Mouse (Mus musculus): ENCODE results near the gene Ces5a. TPM values are rescaled to one million over a fixed set of nuclear protein-coding genes. Genes with fewer than 3 reads are reported as not detected.

The Ces5a gene
- total and polyA plus RNA-seq, 3 experiments, result not detected

GRCm38 (mm10) chr8:93570186-93570530 lies 34.5 kb upstream of the Ces5a start:
- peaks cover 0 to 10% of the 10 kb centered on the region in 2 experiments; a peak in 2 of 4 replicates for H3K4me1 ChIP-seq (ENCODE audit: control insufficient read depth in 1 of 2, insufficient read depth in 2 of 2)
- TF ChIP-seq MAFK (IDR thresholded peaks at IDR 0.05; ENCODE audit: insufficient replicate concordance, low read length) (no peak), HCFC1 (IDR thresholded peaks at IDR 0.05; ENCODE audit: low read depth, low read length) (no peak), CHD1 (IDR thresholded peaks at IDR 0.05; ENCODE audit: low read depth, low read length) (no peak)
- H3K9me3 ChIP-seq (replicated peaks; ENCODE audit: low read length), result peaks cover 7% of the 10 kb centered on the region
- H3K27ac ChIP-seq (ENCODE audit: insufficient read depth, low read depth), result no peak overlapping the region
- dilution Hi-C loops (cut with MboI; ENCODE audit: extremely low pct_ligation_motif_present, extremely low pct_unique_long_range_greater_than_20kb, low sequenced_read_pairs), result no loop called here
- no peak overlapping the region for H3K4me2 ChIP-seq (ENCODE audit: insufficient read depth, low read depth, poor library complexity, severe bottlenecking)
- DNase-seq (ENCODE audit: extremely low read depth), result no peak
- H3K27me3 ChIP-seq (replicated peaks), result no peaks in the 10 kb centered on the region
- in situ Hi-C loops (cut with MboI; ENCODE audit: low pct_ligation_motif_present, low pct_unique_long_range_greater_than_20kb, low sequenced_read_pairs), result no loop called here
- no peaks in the 10 kb centered on the region for H3K79me2 ChIP-seq (replicated peaks; ENCODE audit: control insufficient read depth, extremely low read depth, insufficient read depth, poor library complexity, severe bottlenecking)
- no peak overlapping the region for H3K9ac ChIP-seq (ENCODE audit: insufficient read depth, low read depth)
- H3K4me3 ChIP-seq (replicated peaks in 1 of 3; ENCODE audit: low read depth in 2 of 3, low read length in 2 of 3, poor library complexity in 1 of 3), result no peak overlapping the region
- no peaks in the 10 kb centered on the region for H3K36me3 ChIP-seq (replicated peaks in 1 of 2; ENCODE audit: control insufficient read depth in 1 of 2, insufficient read depth in 1 of 2, low read length in 1 of 2)

DNA sequence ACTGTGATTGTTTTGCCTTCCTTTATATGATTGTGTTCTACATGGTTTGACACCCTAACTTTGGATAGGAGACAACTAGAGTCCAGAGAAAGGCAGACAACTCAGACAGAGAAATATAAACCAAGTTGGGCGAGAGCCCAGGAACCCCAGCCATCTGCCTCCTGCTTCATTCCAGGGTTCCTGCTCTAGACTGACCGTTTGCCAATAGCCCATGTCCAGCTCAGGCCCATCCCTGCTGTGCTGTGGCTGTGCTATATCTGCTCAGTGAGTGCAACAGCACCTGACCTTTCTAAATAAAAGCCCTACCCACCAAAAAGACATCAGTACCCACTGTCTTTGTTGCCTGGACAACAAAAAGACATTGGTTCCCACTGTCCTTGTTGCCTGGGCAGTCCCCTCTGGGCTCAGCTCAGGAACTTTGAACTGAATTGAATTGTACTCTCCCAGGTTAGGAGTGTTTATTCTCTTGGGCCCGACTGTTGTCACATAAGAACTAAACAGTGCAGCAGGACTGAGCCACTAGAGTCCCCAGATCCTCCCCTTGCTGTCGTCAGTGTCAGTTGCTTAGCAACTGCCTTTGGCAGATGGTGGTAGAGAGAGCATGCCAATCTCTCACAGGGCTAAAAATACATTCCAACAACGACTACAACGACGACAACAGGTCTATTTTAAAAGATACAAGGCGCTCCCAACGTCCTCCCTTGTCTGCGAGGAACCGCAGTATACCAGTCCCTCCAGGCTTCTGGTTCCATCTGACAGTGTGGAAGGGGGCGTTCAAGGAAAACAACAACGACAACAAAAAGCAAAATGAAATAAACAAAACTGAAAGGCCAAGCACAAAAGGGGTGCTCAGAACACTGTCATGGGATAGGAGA lies 33.9 kb upstream of the Ces5a start:
- Histone ChIP-seq H3K4me2 (ENCODE audit: insufficient read depth, low read depth, poor library complexity, severe bottlenecking) (no peak overlapping the region), H3K79me2 (replicated peaks; ENCODE audit: control insufficient read depth, extremely low read depth, insufficient read depth, poor library complexity, severe bottlenecking) (no peaks in the 10 kb centered on the region), H3K27me3 (replicated peaks) (no peaks in the 10 kb centered on the region), H3K9me3 (replicated peaks; ENCODE audit: low read length) (peaks cover 7% of the 10 kb centered on the region), H3K4me3 (replicated peaks in 1 of 3; ENCODE audit: low read depth in 2 of 3, low read length in 2 of 3, poor library complexity in 1 of 3) (no peak overlapping the region), H3K27ac (ENCODE audit: insufficient read depth, low read depth) (no peak overlapping the region), H3K36me3 (replicated peaks in 1 of 2; ENCODE audit: control insufficient read depth in 1 of 2, insufficient read depth in 1 of 2, low read length in 1 of 2) (no peaks in the 10 kb centered on the region), H3K9ac (ENCODE audit: insufficient read depth, low read depth) (no peak overlapping the region), H3K4me1 (ENCODE audit: control insufficient read depth in 1 of 2, insufficient read depth in 2 of 2) (peaks cover 0 to 16% of the 10 kb centered on the region in 2 experiments; a peak in 2 of 4 replicates)
- in situ Hi-C loops (cut with MboI; ENCODE audit: low pct_ligation_motif_present, low pct_unique_long_range_greater_than_20kb, low sequenced_read_pairs) (no loop called here), dilution Hi-C loops (cut with MboI; ENCODE audit: extremely low pct_ligation_motif_present, extremely low pct_unique_long_range_greater_than_20kb, low sequenced_read_pairs) (no loop called here)
- TF ChIP-seq NRF1 (IDR thresholded peaks at IDR 0.05; ENCODE audit: low read depth, low read length) (no peak), JUN (IDR thresholded peaks at IDR 0.05; ENCODE audit: insufficient read depth, low read depth, low read length) (no peak), MAZ (IDR thresholded peaks at IDR 0.05; ENCODE audit: low read depth, low read length) (no peak), UBTF (IDR thresholded peaks at IDR 0.05; ENCODE audit: low read depth, low read length) (no peak), USF1 (IDR thresholded peaks at IDR 0.05; ENCODE audit: low read depth, low read length) (no peak), GABPA (IDR thresholded peaks at IDR 0.05; ENCODE audit: insufficient replicate concordance, low read depth, low read length) (no peak), SIN3A (IDR thresholded peaks at IDR 0.05; ENCODE audit: low read length) (no peak), CHD1 (IDR thresholded peaks at IDR 0.05; ENCODE audit: low read depth, low read length) (no peak), ZKSCAN1 (IDR thresholded peaks at IDR 0.05; ENCODE audit: borderline replicate concordance, low read depth, low read length) (no peak), ZMIZ1 (IDR thresholded peaks at IDR 0.05; ENCODE audit: low read depth, low read length) (no peak), TBP (conservative IDR thresholded peaks at IDR 0.05; ENCODE audit: low read depth, low read length) (no peak), ZC3H11A (IDR thresholded peaks at IDR 0.05; ENCODE audit: low read depth, low read length) (no peak), POLR2AphosphoS2 (IDR thresholded peaks at IDR 0.05; ENCODE audit: low read depth, low read length) (no peak), CHD2 (IDR thresholded peaks at IDR 0.05; ENCODE audit: low read length) (no peak), TCF12 (IDR thresholded peaks at IDR 0.05; ENCODE audit: low read depth, low read length) (no peak), MYC (IDR thresholded peaks at IDR 0.05; ENCODE audit: low read depth, low read length) (no peak), EP300 (IDR thresholded peaks at IDR 0.05; ENCODE audit: low read length) (no peak), MEF2A (IDR thresholded peaks at IDR 0.05; ENCODE audit: borderline replicate concordance, low read depth, low read length) (no peak)
- no peak for DNase-seq (ENCODE audit: extremely low read depth)
